Mouse (Mus musculus) limb, embryonic 15.5 days (tissue): Measurements from ENCODE around the gene 2010106E10Rik. TPM values are rescaled to one million over a fixed set of nuclear protein-coding genes. Genes with fewer than 3 reads are reported as not detected.

Experiments
- ATAC-seq: fragments of 200-750 bp; cut with Nextera tagmentation; 2 replicates; pipeline ENCODE4 v1.8.0; 2017; ENCODE audit warnings: low read depth, moderate TSS enrichment; ENCODE audit not compliant: insufficient number of reproducible peaks, low FRiP score, low TSS enrichment
- H3K27ac ChIP-seq: fragments of 300-500 bp; sonication (generic); 2 replicates; pipeline ENCODE4 v1.5.1; 2015; ENCODE audit warnings: moderate library complexity, mild to moderate bottlenecking, inconsistent platforms
- H3K27me3 ChIP-seq: fragments of 300-500 bp; sonication (generic); 2 replicates; pipeline ENCODE4 v1.6.1; 2015; ENCODE audit warnings: inconsistent platforms
- H3K36me3 ChIP-seq: fragments of 300-500 bp; sonication (generic); 2 replicates; pipeline ENCODE4 v1.6.1; 2015; ENCODE audit warnings: inconsistent platforms
- H3K4me1 ChIP-seq: fragments of 300-500 bp; sonication (generic); 2 replicates; pipeline ENCODE4 v1.6.1; 2015; ENCODE audit warnings: inconsistent platforms
- H3K4me2 ChIP-seq: fragments of 300-500 bp; sonication (generic); 2 replicates; pipeline ENCODE4 v1.6.1; 2015; ENCODE audit warnings: mild to moderate bottlenecking, inconsistent platforms
- H3K4me3 ChIP-seq: fragments of 300-500 bp; sonication (generic); 2 replicates; pipeline ENCODE4 v1.5.1; 2015; ENCODE audit warnings: mild to moderate bottlenecking, inconsistent platforms
- H3K9ac ChIP-seq: fragments of 300-500 bp; sonication (generic); 2 replicates; pipeline ENCODE4 v1.6.1; 2015; ENCODE audit warnings: inconsistent platforms
- H3K9me3 ChIP-seq: fragments of 300-500 bp; sonication (generic); 2 replicates; pipeline ENCODE4 v1.6.1; 2016; ENCODE audit warnings: inconsistent platforms
- WGBS: fragments of 180-500 bp; shearing (Covaris S2); methylation state at CpG from one replicate; pipeline ENCODE4 v1.1.7; 2015; 5-methylcytosine and 5-hydroxymethylcytosine counted together
- polyA plus RNA-seq: library from polyadenylated mRNA; unstranded; fragments of >200 nt; fragmentation: Nextera tagmentation; extraction: Ambion mirVana; gene quantifications from 2 replicates; pipeline ENCODE4 v1.2.1, GENCODE M21; 2015

2010106E10Rik gene
- not detected in 2 replicates for polyA plus RNA-seq

DNA sequence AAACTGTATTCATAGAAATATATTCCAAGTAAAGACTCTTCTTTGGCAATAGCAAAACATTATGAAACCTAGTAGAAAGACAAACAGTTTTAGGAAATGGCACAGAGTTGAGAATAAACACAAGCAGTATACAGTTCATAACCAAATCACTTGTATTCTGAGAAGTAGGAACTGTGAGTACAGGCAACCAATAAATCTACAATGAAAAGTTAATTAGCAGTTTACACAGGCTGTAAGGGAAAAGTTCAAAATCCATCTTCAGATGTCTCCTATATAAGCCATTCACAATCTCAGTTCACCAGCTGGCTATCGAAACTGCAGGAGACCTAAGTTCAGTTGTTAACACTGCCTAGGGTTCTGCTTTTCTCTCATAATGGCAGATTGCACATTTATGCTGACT is at the start of gene 2010106E10Rik:
TSS of gene 2010106E10Rik (plus strand) at position 301 of the 400 bp plus-strand sequence.
- Histone ChIP-seq H3K4me1 (no peaks in the 10 kb centered on the region), H3K36me3 (no peaks in the 10 kb centered on the region), H3K4me3 (no peak within 1 kb of the TSS), H3K9me3 (no peaks in the 10 kb centered on the region), H3K4me2 (no peak within 1 kb of the TSS), H3K9ac (no peak within 1 kb of the TSS), H3K27ac (no peak within 1 kb of the TSS), H3K27me3 (no peaks in the 10 kb centered on the region)
- WGBS, result 58% methylated on average over 1 of the region's 1 CpGs
- ATAC-seq, result no peak

DNA sequence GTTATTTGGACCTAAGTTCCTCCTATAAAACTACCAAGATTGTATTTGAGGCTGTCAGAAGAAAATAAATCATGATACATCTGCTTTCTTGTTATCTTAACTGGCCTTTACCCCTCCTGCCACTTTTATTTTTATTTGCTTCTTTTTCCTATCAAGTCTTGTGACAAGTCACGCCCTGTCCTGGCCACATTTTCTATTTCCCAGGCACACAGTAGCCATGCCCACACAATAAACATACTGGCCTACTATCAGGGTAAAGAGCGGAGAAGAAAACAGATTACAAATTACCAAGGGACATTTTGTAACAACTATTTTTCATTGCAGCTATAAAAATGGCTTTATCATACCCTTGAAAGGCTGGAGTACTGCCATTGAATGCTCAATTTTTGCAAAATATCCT is 10.6 kb downstream of the 2010106E10Rik start:
- H3K4me2 ChIP-seq, result no peak overlapping the region
- no peaks in the 10 kb centered on the region for H3K36me3 ChIP-seq
- no peaks in the 10 kb centered on the region for H3K27me3 ChIP-seq
- WGBS, result 64% methylated on average over 2 of the region's 2 CpGs
- no peak overlapping the region for H3K4me3 ChIP-seq
- no peak overlapping the region for H3K27ac ChIP-seq
- no peaks in the 10 kb centered on the region for H3K9me3 ChIP-seq
- H3K4me1 ChIP-seq, result no peaks in the 10 kb centered on the region
- no peak overlapping the region for H3K9ac ChIP-seq
- ATAC-seq, result no peak

- H3K4me3 ChIP-seq, result no peak overlapping the region
- H3K9me3 ChIP-seq, result no peaks in the 10 kb centered on the region
- no peaks in the 10 kb centered on the region for H3K36me3 ChIP-seq
- no peaks in the 10 kb centered on the region for H3K27me3 ChIP-seq
- no peak overlapping the region for H3K4me2 ChIP-seq
- ATAC-seq, result no peak
- 66% methylated on average over 1 of the region's 1 CpGs for WGBS
- H3K9ac ChIP-seq, result no peak overlapping the region
- no peak overlapping the region for H3K27ac ChIP-seq
- no peaks in the 10 kb centered on the region for H3K4me1 ChIP-seq
Observed at GRCm38 (mm10) chrX:112524755-112525154, 29.7 kb downstream of the 2010106E10Rik start.

DNA sequence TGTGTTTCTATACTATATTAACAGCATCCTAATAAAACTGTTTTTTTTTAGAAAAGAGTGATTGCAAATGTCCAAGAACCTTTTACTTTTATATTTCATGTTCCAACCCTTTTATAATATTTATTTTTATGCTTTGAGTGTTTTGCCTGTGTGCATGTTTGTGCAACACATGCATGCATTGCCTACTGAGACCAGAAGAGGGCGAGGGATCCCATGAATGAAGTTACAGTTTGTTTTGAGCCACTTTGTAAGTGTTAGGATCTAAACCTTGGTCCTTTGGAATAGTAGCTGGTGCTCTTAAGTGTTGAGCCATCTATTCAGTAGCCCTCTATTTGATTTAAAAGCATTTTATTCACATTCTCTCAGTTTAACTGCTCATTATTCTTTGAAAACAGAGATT is 48.0 kb downstream of the 2010106E10Rik start:
- WGBS, result 51% methylated on average over 1 of the region's 1 CpGs
- H3K4me1 ChIP-seq, result no peaks in the 10 kb centered on the region
- ATAC-seq, result no peak
- no peak overlapping the region for H3K27ac ChIP-seq
- no peaks in the 10 kb centered on the region for H3K9me3 ChIP-seq
- H3K4me3 ChIP-seq, result no peak overlapping the region
- H3K9ac ChIP-seq, result no peak overlapping the region
- no peaks in the 10 kb centered on the region for H3K27me3 ChIP-seq
- H3K4me2 ChIP-seq, result no peak overlapping the region
- no peaks in the 10 kb centered on the region for H3K36me3 ChIP-seq

GRCm38 (mm10) chrX:112567716-112568115 is 72.6 kb downstream of the 2010106E10Rik start:
- Histone ChIP-seq H3K4me1 (no peaks in the 10 kb centered on the region), H3K9me3 (no peaks in the 10 kb centered on the region), H3K9ac (no peak overlapping the region), H3K27ac (no peak overlapping the region), H3K27me3 (no peaks in the 10 kb centered on the region), H3K4me2 (no peak overlapping the region), H3K4me3 (no peak overlapping the region), H3K36me3 (no peaks in the 10 kb centered on the region)
- WGBS, result 83% methylated on average over 2 of the region's 2 CpGs
- no peak for ATAC-seq

GRCm38 (mm10) chrX:112600511-112601305 is 105.6 kb downstream of the 2010106E10Rik start, which contains the start of gene Zfp711:
Zfp711 (plus strand) TSS chrX:112600526.
- WGBS, result 20% methylated on average over 65 of the region's 79 CpGs
- Histone ChIP-seq H3K27ac (peak within 1 kb of the TSS; percentile 75), H3K9me3 (no peaks in the 10 kb centered on the region), H3K4me2 (peak within 1 kb of the TSS; percentile 46), H3K27me3 (no peaks in the 10 kb centered on the region), H3K9ac (peak within 1 kb of the TSS; percentile 60), H3K36me3 (no peaks in the 10 kb centered on the region), H3K4me3 (peak within 1 kb of the TSS; percentile 63), H3K4me1 (no peaks in the 10 kb centered on the region)
- ATAC-seq, result peak; percentile 96

GRCm38 (mm10) chrX:112601306-112602120 is 106.4 kb downstream of the 2010106E10Rik start:
- no peaks in the 10 kb centered on the region for H3K27me3 ChIP-seq
- H3K4me2 ChIP-seq, result peak overlapping the region; percentile 46
- WGBS, result 24% methylated on average over 56 of the region's 81 CpGs
- H3K9me3 ChIP-seq, result no peaks in the 10 kb centered on the region
- peak overlapping the region; percentile 63 for H3K4me3 ChIP-seq
- peak overlapping the region; percentile 75 for H3K27ac ChIP-seq
- H3K36me3 ChIP-seq, result no peaks in the 10 kb centered on the region
- H3K4me1 ChIP-seq, result no peaks in the 10 kb centered on the region
- peak; percentile 71; the same call in 1 of the 2 replicates for ATAC-seq
- H3K9ac ChIP-seq, result peak overlapping the region; percentile 60

Other genes starting within 250 kb of the 2010106E10Rik start
- 55.2 and 58.7 TPM in 2 replicates for gene Apool, start 183.9 kb upstream of the 2010106E10Rik start, polyA plus RNA-seq
- not detected in 2 replicates for gene Satl1, start 88.5 kb upstream of the 2010106E10Rik start, polyA plus RNA-seq
- 11.0 and 11.2 TPM in 2 replicates for gene Zfp711, start 105.3 kb downstream of the 2010106E10Rik start, polyA plus RNA-seq
- 21.1 and 24.2 TPM in 2 replicates for gene Pof1b, start 203.4 kb downstream of the 2010106E10Rik start, polyA plus RNA-seq